Mouse (Mus musculus): Measurements from ENCODE around the gene Pnma1. TPM values are rescaled to one million over a fixed set of nuclear protein-coding genes. Genes with fewer than 3 reads are reported as not detected.

The Pnma1 gene
- total and polyA plus RNA-seq, 3 experiments = 0.31 to 0.46 TPM; not detected in 1

GRCm38 (mm10) chr12:84172862-84173261 is 24.6 kb upstream of the Pnma1 start:
- H3K4me1 ChIP-seq (ENCODE audit: control insufficient read depth in 1 of 2, insufficient read depth in 2 of 2, low read length in 2 of 2) = peaks cover 18 to 25% of the 10 kb centered on the region in 2 experiments
- no peak for DNase-seq (ENCODE audit: low read depth, low spot score)
- H3K27ac ChIP-seq (ENCODE audit: control insufficient read depth, low read depth, low read length) = no peak overlapping the region
- no peaks in the 10 kb centered on the region for H3K9me3 ChIP-seq (replicated peaks; ENCODE audit: insufficient read depth, low read length)
- TF ChIP-seq E2F4 (IDR thresholded peaks at IDR 0.05; ENCODE audit: borderline replicate concordance, low read depth, low read length) (no peak), BHLHE40 (IDR thresholded peaks at IDR 0.05; ENCODE audit: borderline replicate concordance, low read depth, low read length) (no peak), USF2 (IDR thresholded peaks at IDR 0.05; ENCODE audit: borderline replicate concordance in 1 of 2, insufficient read depth in 1 of 2, low read depth in 1 of 2, low read length in 2 of 2) (no peak), TAL1 (IDR thresholded peaks at IDR 0.05; ENCODE audit: low read length) (no peak), POLR2AphosphoS2 (IDR thresholded peaks at IDR 0.05; ENCODE audit: low read length) (no peak), KAT2A (conservative IDR thresholded peaks at IDR 0.05; ENCODE audit: low read depth, low read length) (no peak), MXI1 (IDR thresholded peaks at IDR 0.05; ENCODE audit: low read depth, low read length) (no peak), UBTF (IDR thresholded peaks at IDR 0.05; ENCODE audit: borderline replicate concordance, insufficient read depth, low read depth, low read length) (no peak), GATA1 (IDR thresholded peaks at IDR 0.05; ENCODE audit: low read depth, low read length) (no peak)
- H3K27me3 ChIP-seq (ENCODE audit: control insufficient read depth in 1 of 2, insufficient read depth in 2 of 2, low read length in 2 of 2) = no peaks in the 10 kb centered on the region
- peaks cover 66% of the 10 kb centered on the region for H3K79me2 ChIP-seq (ENCODE audit: control insufficient read depth, insufficient read depth, low read length, poor library complexity)
- peaks cover 15 to 25% of the 10 kb centered on the region in 2 experiments for H3K36me3 ChIP-seq (ENCODE audit: control insufficient read depth in 1 of 2, insufficient read depth in 2 of 2, low read length in 2 of 2)
- no peak overlapping the region for H3K4me3 ChIP-seq (ENCODE audit: control insufficient read depth in 1 of 2, insufficient read depth in 1 of 2, low read depth in 2 of 2, low read length in 2 of 2)
- no peak overlapping the region for H3K9ac ChIP-seq (ENCODE audit: control insufficient read depth, low read depth, low read length, poor library complexity, severe bottlenecking)

- Histone ChIP-seq H3K9me3 (replicated peaks; ENCODE audit: insufficient read depth, low read length) (no peaks in the 10 kb centered on the region), H3K4me3 (ENCODE audit: control insufficient read depth in 1 of 2, insufficient read depth in 1 of 2, low read depth in 2 of 2, low read length in 2 of 2) (no peak overlapping the region), H3K9ac (ENCODE audit: control insufficient read depth, low read depth, low read length, poor library complexity, severe bottlenecking) (no peak overlapping the region), H3K27me3 (ENCODE audit: control insufficient read depth in 1 of 2, insufficient read depth in 2 of 2, low read length in 2 of 2) (no peaks in the 10 kb centered on the region), H3K79me2 (ENCODE audit: control insufficient read depth, insufficient read depth, low read length, poor library complexity) (peaks cover 65% of the 10 kb centered on the region), H3K27ac (ENCODE audit: control insufficient read depth, low read depth, low read length) (no peak overlapping the region), H3K36me3 (ENCODE audit: control insufficient read depth in 1 of 2, insufficient read depth in 2 of 2, low read length in 2 of 2) (peaks cover 15 to 18% of the 10 kb centered on the region in 2 experiments), H3K4me1 (ENCODE audit: control insufficient read depth in 1 of 2, insufficient read depth in 2 of 2, low read length in 2 of 2) (peaks cover 12 to 19% of the 10 kb centered on the region in 2 experiments)
- no peak for DNase-seq (ENCODE audit: low read depth, low spot score)
- TF ChIP-seq MYC (IDR thresholded peaks at IDR 0.05; ENCODE audit: low read depth, low read length) (no peak), CHD1 (IDR thresholded peaks at IDR 0.05; ENCODE audit: low read depth, low read length) (no peak), MXI1 (IDR thresholded peaks at IDR 0.05; ENCODE audit: low read depth, low read length) (0 out of 2 replicates have a peak, but pooled peaks have one; percentile 22), SIN3A (IDR thresholded peaks at IDR 0.05; ENCODE audit: low read length) (0 out of 2 replicates have a peak, but pooled peaks have one; percentile 17), ZNF384 (IDR thresholded peaks at IDR 0.05; ENCODE audit: low read depth, low read length) (peak; percentile 93)
Observed at GRCm38 (mm10) chr12:84172216-84172615, 23.9 kb upstream of the Pnma1 start.

GRCm38 (mm10) chr12:84170610-84171009 is 22.3 kb upstream of the Pnma1 start:
- peaks cover 71% of the 10 kb centered on the region for H3K79me2 ChIP-seq (ENCODE audit: control insufficient read depth, insufficient read depth, low read length, poor library complexity)
- H3K27me3 ChIP-seq (ENCODE audit: control insufficient read depth in 1 of 2, insufficient read depth in 2 of 2, low read length in 2 of 2) = no peaks in the 10 kb centered on the region
- DNase-seq (ENCODE audit: low read depth, low spot score) = no peak
- H3K4me3 ChIP-seq (ENCODE audit: control insufficient read depth in 1 of 2, insufficient read depth in 1 of 2, low read depth in 2 of 2, low read length in 2 of 2) = no peak overlapping the region
- peaks cover 11 to 19% of the 10 kb centered on the region in 2 experiments for H3K36me3 ChIP-seq (ENCODE audit: control insufficient read depth in 1 of 2, insufficient read depth in 2 of 2, low read length in 2 of 2)
- TF ChIP-seq UBTF (IDR thresholded peaks at IDR 0.05; ENCODE audit: borderline replicate concordance, insufficient read depth, low read depth, low read length) = no peak
- no peak for TF ChIP-seq CHD2 (IDR thresholded peaks at IDR 0.05; ENCODE audit: low read length)
- H3K27ac ChIP-seq (ENCODE audit: control insufficient read depth, low read depth, low read length) = no peak overlapping the region
- H3K9ac ChIP-seq (ENCODE audit: control insufficient read depth, low read depth, low read length, poor library complexity, severe bottlenecking) = no peak overlapping the region
- no peaks in the 10 kb centered on the region for H3K9me3 ChIP-seq (replicated peaks; ENCODE audit: insufficient read depth, low read length)
- H3K4me1 ChIP-seq (ENCODE audit: control insufficient read depth in 1 of 2, insufficient read depth in 2 of 2, low read length in 2 of 2) = peaks cover 6 to 12% of the 10 kb centered on the region in 2 experiments

Data from MEL (cell line).